Mouse (Mus musculus): ENCODE measurements around the gene Haus2. TPM values are rescaled to one million over a fixed set of nuclear protein-coding genes. Genes with fewer than 3 reads are reported as not detected.

The Haus2 gene
- polyA plus RNA-seq, 1 experiment from 2014 or later = 13.2 TPM

DNA sequence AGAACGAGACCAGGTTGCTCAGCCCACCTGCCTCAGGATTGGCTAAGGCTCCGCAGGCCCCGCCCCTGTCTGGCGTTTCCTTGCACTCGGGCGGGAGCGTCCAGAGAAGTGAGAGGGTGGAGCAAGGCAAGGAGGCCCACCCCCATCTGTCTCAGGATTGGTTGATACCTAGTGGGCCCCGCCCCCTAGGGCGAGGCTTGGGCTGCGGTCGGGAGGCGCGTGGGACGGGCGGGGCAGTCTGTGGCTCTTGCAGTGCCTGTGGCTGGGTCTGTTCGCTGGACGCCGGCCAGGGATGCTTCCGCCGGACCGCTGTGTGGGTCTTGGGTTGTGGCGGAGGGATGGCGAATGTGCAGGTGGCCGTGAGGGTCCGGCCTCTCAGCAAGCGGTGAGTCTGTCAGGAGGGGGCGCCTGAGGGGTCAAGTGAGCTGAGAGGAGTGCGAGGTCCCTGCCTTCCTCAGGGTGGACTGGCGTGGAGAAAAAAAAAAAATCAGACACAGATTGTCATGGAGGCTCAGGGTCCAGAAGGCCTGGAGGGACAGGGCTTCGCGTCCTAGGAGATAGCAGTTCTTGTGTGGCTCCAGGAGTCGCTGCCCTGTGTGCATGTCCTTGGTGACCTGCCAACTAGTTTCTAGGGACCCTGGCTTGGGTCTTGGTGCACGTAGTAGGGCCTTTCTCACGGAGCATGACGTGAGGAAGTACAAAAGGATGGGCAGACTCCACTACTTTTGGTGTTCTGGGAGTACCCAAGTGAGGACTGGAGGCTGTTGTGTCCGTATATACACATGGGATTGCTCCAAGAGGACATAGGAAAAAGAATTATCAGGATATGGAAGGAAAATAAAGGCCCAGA is 19.9 kb downstream of the Haus2 start, which contains the start of gene Stard9:
Gene Stard9, plus strand, starts transcription at position 236 of the 850 bp plus-strand sequence.
- peaks cover 5% of the 10 kb centered on the region; the same call in 1 of the 2 replicates for H3K4me1 ChIP-seq (ENCODE audit: insufficient read depth, low read depth, low read length)
- 1% methylated on average over 36 of the region's 36 CpGs for WGBS

DNA sequence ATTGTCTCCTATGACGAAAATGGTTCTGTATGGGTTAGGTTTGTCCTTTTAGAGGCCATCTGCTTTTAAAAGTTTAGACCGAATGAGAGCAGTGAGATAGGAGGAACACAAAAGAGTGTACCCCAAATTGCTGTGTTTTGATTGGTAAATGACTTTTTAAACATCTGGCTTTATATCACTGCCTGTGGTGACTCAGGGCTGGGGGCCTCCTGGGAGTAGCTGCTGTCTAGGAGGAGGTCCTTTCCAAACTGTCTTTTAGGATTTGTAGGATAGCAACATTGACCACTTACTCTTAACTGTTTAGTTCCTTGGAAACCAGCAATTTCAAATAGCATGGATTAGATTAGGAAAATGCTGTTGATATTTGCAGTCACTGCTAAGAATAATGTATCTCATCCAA is 21.1 kb downstream of the Haus2 start:
- WGBS = 65% methylated on average over 2 of the region's 2 CpGs
- TF ChIP-seq EP300 (IDR thresholded peaks at IDR 0.05) = no peak
- ATAC-seq (no peak), DNase-seq (ENCODE audit: low spot score) (peak; percentile 4)
- peak overlapping the region; percentile 55 for H3K4me2 ChIP-seq (replicated peaks; ENCODE audit: low read depth, low read length)
- peaks cover 5% of the 10 kb centered on the region; the same call in 1 of the 2 replicates for H3K4me1 ChIP-seq (ENCODE audit: insufficient read depth, low read depth, low read length)
- H3K9me3 ChIP-seq (ENCODE audit: low read length) = no peaks in the 10 kb centered on the region
- peak overlapping the region; percentile 45 for H3K4me3 ChIP-seq (ENCODE audit: low read depth, low read length)
- H3K9ac ChIP-seq (replicated peaks; ENCODE audit: low read depth) = no peak overlapping the region
- peak overlapping the region; percentile 68; the same call in 1 of the 2 replicates for H3K27ac ChIP-seq (ENCODE audit: low read length)
- H3K36me3 ChIP-seq (ENCODE audit: insufficient read depth, low read length) = peaks cover 7% of the 10 kb centered on the region; the same call in 1 of the 2 replicates
- no peaks in the 10 kb centered on the region for H3K27me3 ChIP-seq (replicated peaks; ENCODE audit: insufficient read depth, low read length)

More for the DNA sequence above, 19.9 kb downstream of the Haus2 start, which contains the start of gene Stard9:
- TF ChIP-seq EP300 (IDR thresholded peaks at IDR 0.05) (no peak), CTCF (IDR thresholded peaks at IDR 0.05) (peak; percentile 51)
- H3K9me3 ChIP-seq (ENCODE audit: low read length) = no peaks in the 10 kb centered on the region
- H3K27me3 ChIP-seq (replicated peaks; ENCODE audit: insufficient read depth, low read length) = no peaks in the 10 kb centered on the region
- peak; percentile 100 for DNase-seq (ENCODE audit: low spot score)
- no peaks in the 10 kb centered on the region for H3K36me3 ChIP-seq (ENCODE audit: insufficient read depth, low read length)
- H3K4me3 ChIP-seq (ENCODE audit: low read depth, low read length) = peak within 1 kb of the TSS; percentile 45
- peak; percentile 99 for ATAC-seq
- peak within 1 kb of the TSS; percentile 13 for H3K9ac ChIP-seq (replicated peaks; ENCODE audit: low read depth)
- H3K4me2 ChIP-seq (replicated peaks; ENCODE audit: low read depth, low read length) = peak within 1 kb of the TSS; percentile 55
- H3K27ac ChIP-seq (ENCODE audit: low read length) = peak within 1 kb of the TSS; percentile 68

DNA sequence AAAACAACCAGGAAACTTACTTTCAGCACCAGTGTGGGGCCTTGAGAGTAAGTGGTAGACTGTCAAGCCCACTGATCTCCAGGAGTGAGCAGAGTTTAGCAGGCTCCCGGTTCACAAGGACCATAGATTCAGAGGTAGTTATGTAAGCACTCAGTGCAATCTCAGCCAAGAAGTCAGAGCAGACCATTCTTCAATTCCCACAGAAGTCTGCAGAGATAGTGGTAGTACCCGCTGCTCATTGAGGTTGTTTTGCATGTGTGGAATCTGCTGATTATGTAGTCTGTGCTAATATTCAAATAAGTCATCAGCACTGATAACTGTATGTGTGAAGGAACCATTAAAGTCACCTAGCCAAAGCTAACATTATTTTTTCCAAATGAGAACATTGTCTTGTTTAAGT is 21.5 kb downstream of the Haus2 start:
- peaks cover 7% of the 10 kb centered on the region; the same call in 1 of the 2 replicates for H3K36me3 ChIP-seq (ENCODE audit: insufficient read depth, low read length)
- H3K27ac ChIP-seq (ENCODE audit: low read length) = peak overlapping the region; percentile 34; the same call in 1 of the 2 replicates
- H3K4me3 ChIP-seq (ENCODE audit: low read depth, low read length) = peak overlapping the region; percentile 45
- peaks cover 5% of the 10 kb centered on the region; the same call in 1 of the 2 replicates for H3K4me1 ChIP-seq (ENCODE audit: insufficient read depth, low read depth, low read length)
- peak; percentile 5 for DNase-seq (ENCODE audit: low spot score)
- WGBS = 37% methylated on average over 2 of the region's 2 CpGs
- H3K9ac ChIP-seq (replicated peaks; ENCODE audit: low read depth) = no peak overlapping the region
- ATAC-seq = no peak
- H3K9me3 ChIP-seq (ENCODE audit: low read length) = no peaks in the 10 kb centered on the region
- no peak for TF ChIP-seq CTCF (IDR thresholded peaks at IDR 0.05)
- no peak for TF ChIP-seq EP300 (IDR thresholded peaks at IDR 0.05)
- H3K4me2 ChIP-seq (replicated peaks; ENCODE audit: low read depth, low read length) = peak overlapping the region; percentile 55
- H3K27me3 ChIP-seq (replicated peaks; ENCODE audit: insufficient read depth, low read length) = no peaks in the 10 kb centered on the region

DNA sequence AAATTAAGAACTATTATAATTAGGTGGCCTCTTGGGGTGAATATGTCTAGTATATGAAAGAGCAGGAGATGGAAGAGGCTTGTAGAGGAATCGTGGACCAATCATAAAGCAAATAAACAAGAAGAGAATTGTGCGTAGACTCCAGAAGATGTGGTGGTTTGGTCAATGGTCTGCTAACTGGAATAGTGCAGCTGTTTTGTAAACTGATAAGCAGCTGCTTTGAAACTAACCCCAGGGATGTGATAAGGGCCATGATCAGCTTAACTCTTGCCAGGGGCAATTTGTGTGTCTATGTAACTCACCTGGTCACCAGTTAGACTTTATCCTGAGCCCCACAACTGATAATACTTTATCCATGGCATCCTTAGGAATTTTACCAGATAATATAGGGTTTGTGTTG is 22.3 kb downstream of the Haus2 start:
- DNase-seq (ENCODE audit: low spot score) (no peak), ATAC-seq (no peak)
- peak overlapping the region; percentile 59 for H3K27ac ChIP-seq (ENCODE audit: low read length)
- no peaks in the 10 kb centered on the region for H3K27me3 ChIP-seq (replicated peaks; ENCODE audit: insufficient read depth, low read length)
- no peak overlapping the region for H3K4me2 ChIP-seq (replicated peaks; ENCODE audit: low read depth, low read length)
- no peak for TF ChIP-seq CTCF (IDR thresholded peaks at IDR 0.05)
- no peak for TF ChIP-seq EP300 (IDR thresholded peaks at IDR 0.05)
- H3K9ac ChIP-seq (replicated peaks; ENCODE audit: low read depth) = no peak overlapping the region
- no peaks in the 10 kb centered on the region for H3K9me3 ChIP-seq (ENCODE audit: low read length)
- H3K36me3 ChIP-seq (ENCODE audit: insufficient read depth, low read length) = peaks cover 7% of the 10 kb centered on the region; the same call in 1 of the 2 replicates
- WGBS = 51% methylated on average over 2 of the region's 2 CpGs
- H3K4me3 ChIP-seq (ENCODE audit: low read depth, low read length) = no peak overlapping the region
- H3K4me1 ChIP-seq (ENCODE audit: insufficient read depth, low read depth, low read length) = peaks cover 5% of the 10 kb centered on the region; the same call in 1 of the 2 replicates

DNA sequence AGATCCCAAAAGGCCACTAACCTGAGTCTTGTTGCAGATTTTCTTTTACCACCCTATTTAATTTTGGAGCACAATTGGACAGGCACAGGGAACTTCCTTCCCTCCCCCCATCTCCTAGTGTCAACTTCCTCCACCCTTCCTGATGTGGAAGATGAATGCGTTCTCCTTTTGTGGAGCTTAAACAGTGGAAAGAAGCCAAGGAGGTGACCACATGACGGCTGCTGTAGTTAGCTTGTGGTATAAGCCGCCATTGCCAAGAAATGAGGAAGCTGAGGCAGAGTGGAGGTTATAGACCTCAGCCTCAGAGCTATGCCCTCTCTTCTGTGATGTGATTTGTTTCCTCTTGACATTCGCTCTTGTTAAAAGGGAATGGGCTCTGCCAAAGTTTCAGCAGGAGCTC is 22.8 kb downstream of the Haus2 start:
- Histone ChIP-seq H3K27ac (ENCODE audit: low read length) (peak overlapping the region; percentile 59), H3K9me3 (ENCODE audit: low read length) (no peaks in the 10 kb centered on the region), H3K4me3 (ENCODE audit: low read depth, low read length) (no peak overlapping the region), H3K27me3 (replicated peaks; ENCODE audit: insufficient read depth, low read length) (no peaks in the 10 kb centered on the region), H3K9ac (replicated peaks; ENCODE audit: low read depth) (no peak overlapping the region), H3K36me3 (ENCODE audit: insufficient read depth, low read length) (peaks cover 7% of the 10 kb centered on the region; the same call in 1 of the 2 replicates), H3K4me2 (replicated peaks; ENCODE audit: low read depth, low read length) (no peak overlapping the region), H3K4me1 (ENCODE audit: insufficient read depth, low read depth, low read length) (peaks cover 5% of the 10 kb centered on the region; the same call in 1 of the 2 replicates)
- DNase-seq (ENCODE audit: low spot score) (peak; percentile 82), ATAC-seq (peak; percentile 7; the same call in 1 of the 2 replicates)
- 39% methylated on average over 4 of the region's 4 CpGs for WGBS
- TF ChIP-seq CTCF (IDR thresholded peaks at IDR 0.05) (no peak), EP300 (IDR thresholded peaks at IDR 0.05) (peak; percentile 57; the same call in 1 of the 2 replicates)

DNA sequence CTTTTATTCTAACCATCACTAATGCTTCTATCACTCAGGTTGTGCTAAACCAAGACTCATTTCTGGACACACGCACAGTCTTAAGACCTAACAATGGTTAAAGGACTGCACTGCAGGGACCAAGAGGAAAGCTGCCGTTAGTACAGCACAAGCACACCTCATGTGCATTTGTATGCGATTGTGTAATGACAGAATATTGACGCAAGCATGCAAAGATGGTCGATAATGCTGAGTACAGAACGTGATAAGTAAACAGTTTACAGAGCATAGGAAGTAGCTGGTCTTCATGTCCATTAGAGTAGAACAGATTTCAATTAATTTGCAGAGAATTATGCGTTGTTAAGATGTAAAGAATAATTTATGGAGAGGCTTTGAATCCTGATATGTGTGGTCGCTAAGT is 31.7 kb downstream of the Haus2 start:
- no peaks in the 10 kb centered on the region for H3K9me3 ChIP-seq (ENCODE audit: low read length)
- no peak overlapping the region for H3K9ac ChIP-seq (replicated peaks; ENCODE audit: low read depth)
- no peaks in the 10 kb centered on the region for H3K36me3 ChIP-seq (ENCODE audit: insufficient read depth, low read length)
- H3K4me1 ChIP-seq (ENCODE audit: insufficient read depth, low read depth, low read length) = peaks cover 8% of the 10 kb centered on the region; the same call in 1 of the 2 replicates
- H3K4me3 ChIP-seq (ENCODE audit: low read depth, low read length) = no peak overlapping the region
- no peak for DNase-seq (ENCODE audit: low spot score)
- H3K27ac ChIP-seq (ENCODE audit: low read length) = no peak overlapping the region
- H3K27me3 ChIP-seq (replicated peaks; ENCODE audit: insufficient read depth, low read length) = no peaks in the 10 kb centered on the region
- no peak for ATAC-seq
- 66% methylated on average over 8 of the region's 8 CpGs for WGBS
- TF ChIP-seq CTCF (IDR thresholded peaks at IDR 0.05) (no peak), EP300 (IDR thresholded peaks at IDR 0.05) (no peak)
- no peak overlapping the region for H3K4me2 ChIP-seq (replicated peaks; ENCODE audit: low read depth, low read length)
